Mouse (Mus musculus): ENCODE measurements around the gene Mrgprg.

Mrgprg gene

DNA sequence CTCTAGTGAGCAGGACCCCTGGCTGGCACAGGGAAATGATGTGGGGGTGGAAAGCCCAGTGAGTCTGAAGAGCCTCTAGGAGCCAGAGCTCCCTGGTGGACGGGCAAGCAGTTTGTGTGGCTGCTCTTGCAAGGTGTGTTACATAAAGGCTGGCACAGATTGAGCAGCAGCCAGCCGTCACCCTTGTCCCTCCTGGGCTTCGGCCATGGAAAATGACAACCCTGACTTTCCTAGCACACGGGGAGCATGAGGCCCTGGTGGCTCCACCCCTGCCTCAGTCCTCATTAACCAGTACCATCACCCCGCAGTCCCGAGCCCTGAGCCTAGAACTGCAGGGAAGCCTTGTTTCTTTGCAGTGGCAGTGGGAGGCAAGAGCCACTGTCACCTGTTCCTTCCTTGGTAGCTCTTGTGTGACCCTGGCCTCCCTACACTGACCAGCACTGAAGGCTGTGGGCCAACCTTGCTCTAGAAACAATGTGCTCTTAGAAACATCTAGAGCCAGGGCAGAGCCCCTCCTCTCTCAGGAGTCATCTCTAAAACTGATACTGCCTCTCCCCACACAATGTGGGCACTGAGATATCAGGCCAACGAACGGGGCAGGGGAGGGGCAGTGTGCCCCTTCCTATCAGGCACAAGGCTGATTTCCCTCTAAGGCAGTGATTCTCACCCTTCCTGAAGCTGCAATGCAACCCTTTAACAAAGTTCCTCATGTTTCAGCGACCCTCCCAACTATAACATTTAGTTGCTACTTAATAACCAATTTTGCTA lies 11.3 kb downstream of the Mrgprg start:
- 75% methylated on average over 9 of the region's 9 CpGs for WGBS

GRCm38 (mm10) chr7:143753990-143754715 lies 12.6 kb downstream of the Mrgprg start:
- 62% methylated on average over 5 of the region's 5 CpGs for WGBS

DNA sequence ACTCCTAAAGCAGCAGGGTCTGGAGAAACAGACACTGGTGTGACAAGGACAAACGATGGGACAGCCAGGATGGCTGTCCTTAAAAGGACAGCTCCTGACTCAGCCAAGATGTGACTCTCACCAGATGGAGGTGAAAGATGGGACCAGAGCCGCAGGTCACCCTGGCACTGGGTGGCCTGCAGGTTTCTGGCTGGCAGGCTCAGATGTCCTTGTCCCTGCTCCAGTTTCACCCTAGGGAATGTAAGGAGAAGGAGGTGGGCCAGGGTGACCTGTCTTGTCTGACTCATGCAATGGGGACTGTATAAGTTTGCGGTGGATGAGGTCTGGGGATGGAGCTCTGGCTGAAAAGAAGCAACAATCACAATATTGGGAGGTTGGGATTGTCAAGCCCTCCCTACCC lies 14.2 kb downstream of the Mrgprg start:
- 87% methylated on average over 3 of the region's 3 CpGs for WGBS

DNA sequence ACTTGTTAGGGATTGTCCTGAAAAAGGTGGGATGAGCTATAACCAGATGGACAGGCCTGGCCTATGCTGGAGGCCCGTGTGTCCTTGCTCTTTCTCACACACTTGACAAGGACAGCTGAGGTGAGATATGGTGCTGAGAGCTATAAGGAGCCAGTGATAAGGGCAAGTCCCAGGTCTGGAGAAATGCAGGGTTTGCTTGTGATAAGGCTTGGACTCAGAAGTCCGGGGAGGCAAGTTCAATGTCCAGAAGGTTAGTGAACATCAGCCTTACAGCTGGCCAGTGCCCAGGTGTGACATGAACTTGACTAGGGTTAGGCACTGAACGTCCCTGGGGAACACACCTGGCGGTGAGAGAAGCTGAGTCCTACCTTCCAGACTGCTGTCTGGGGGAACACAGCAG lies 14.7 kb downstream of the Mrgprg start:
- 80% methylated on average over 4 of the region's 4 CpGs for WGBS

- WGBS: 79% methylated on average over 1 of the region's 1 CpGs
Measured at GRCm38 (mm10) chr7:143751380-143751779, 15.4 kb downstream of the Mrgprg start.

DNA sequence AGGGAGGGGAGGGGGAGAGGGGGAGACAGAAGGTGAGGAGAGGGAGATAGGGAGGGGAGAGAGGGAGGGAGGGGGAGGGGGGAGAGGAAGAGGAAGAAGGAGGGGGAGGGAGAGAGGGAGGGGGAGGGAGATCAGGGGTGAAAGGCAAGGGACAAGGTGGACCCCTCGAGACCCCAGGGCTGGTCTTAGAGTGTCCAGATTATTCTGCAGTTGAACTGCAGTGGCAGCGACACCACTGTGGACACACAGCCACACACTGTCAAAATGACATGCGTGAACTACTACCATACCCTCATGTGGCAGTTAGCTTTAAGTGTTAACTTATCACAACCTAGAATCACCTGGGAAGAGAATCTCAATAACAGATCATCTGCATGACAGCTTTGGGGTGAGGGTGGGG lies 17.7 kb downstream of the Mrgprg start:
- 76% methylated on average over 3 of the region's 3 CpGs for WGBS

- WGBS: 3% methylated on average over 16 of the region's 16 CpGs
Measured at GRCm38 (mm10) chr7:143748041-143748868, 18.5 kb downstream of the Mrgprg start.

GRCm38 (mm10) chr7:143740653-143741052 lies 26.1 kb downstream of the Mrgprg start:
- WGBS: 32% methylated on average over 2 of the region's 2 CpGs

- WGBS: 4% methylated on average over 38 of the region's 38 CpGs
Measured at GRCm38 (mm10) chr7:143739511-143740461, 27.0 kb downstream of the Mrgprg start.

- 28% methylated on average over 5 of the region's 5 CpGs for WGBS
Measured at GRCm38 (mm10) chr7:143738601-143739006, 28.2 kb downstream of the Mrgprg start.

DNA sequence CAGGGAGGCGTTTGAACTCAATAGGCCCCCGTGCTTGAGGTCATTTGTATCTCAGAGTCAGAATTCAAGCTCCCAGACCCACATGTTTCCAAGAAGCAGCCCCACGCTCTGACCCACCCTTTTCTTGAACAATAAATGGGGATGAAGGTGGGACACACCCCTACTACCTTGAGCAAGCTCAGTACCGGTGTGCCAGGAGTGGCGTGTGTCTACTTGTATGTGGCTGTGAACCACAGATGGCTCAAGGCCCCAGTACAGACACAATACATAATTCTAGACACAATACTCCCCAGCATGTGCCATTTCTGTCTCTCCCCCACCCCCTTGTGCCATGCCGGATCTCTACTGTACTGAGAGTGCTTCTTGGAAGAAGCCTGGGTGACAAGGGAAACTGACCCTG lies 28.6 kb downstream of the Mrgprg start:
- WGBS: 62% methylated on average over 6 of the region's 6 CpGs

GRCm38 (mm10) chr7:143733746-143734145 lies 33.0 kb downstream of the Mrgprg start:
- 66% methylated on average over 4 of the region's 4 CpGs for WGBS

DNA sequence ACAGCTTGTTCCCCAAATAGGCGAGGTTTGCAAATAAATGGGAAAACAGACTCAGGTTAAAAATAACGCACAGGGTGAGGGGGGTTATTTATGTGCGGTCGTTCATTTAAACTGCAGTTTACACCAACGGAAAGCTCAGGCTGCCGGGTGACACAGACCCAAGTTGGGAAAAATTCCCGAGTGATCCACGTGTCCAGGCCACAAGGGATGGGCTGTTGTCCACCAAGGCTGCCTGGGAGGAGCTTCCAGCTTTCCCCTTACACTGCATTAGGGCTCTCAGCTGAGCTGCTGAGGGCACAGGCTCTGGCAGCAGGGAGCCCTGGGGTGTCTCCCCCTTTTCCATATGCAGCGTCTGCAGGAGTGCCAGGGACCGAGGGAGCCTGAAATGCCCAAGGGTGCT lies 36.9 kb downstream of the Mrgprg start:
- WGBS: 75% methylated on average over 10 of the region's 10 CpGs

GRCm38 (mm10) chr7:143726396-143726795 lies 40.4 kb downstream of the Mrgprg start:
- 77% methylated on average over 4 of the region's 4 CpGs for WGBS

GRCm38 (mm10) chr7:143723841-143724240 lies 43.0 kb downstream of the Mrgprg start:
- 92% methylated on average over 4 of the region's 4 CpGs for WGBS

DNA sequence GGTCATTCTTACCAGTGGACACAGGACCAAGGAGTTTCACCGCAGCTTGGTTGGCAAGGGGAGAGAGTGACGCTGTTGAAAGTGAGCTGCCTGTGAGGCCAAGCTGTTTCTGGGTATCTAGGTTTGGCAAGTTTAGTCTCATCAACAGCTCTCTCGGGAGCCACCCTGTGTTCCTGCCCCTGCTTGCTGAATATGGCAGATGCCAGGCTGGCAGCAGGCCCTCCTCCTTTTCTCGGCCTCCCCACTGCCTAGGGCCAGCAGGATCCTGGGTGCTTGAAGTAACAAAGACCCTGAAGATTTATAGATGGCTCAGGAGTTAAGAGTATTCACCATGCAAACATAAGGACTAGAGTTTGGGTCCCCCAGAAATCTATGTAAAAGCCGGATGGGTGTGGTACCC lies 44.1 kb downstream of the Mrgprg start:
- 52% methylated on average over 5 of the region's 5 CpGs for WGBS

DNA sequence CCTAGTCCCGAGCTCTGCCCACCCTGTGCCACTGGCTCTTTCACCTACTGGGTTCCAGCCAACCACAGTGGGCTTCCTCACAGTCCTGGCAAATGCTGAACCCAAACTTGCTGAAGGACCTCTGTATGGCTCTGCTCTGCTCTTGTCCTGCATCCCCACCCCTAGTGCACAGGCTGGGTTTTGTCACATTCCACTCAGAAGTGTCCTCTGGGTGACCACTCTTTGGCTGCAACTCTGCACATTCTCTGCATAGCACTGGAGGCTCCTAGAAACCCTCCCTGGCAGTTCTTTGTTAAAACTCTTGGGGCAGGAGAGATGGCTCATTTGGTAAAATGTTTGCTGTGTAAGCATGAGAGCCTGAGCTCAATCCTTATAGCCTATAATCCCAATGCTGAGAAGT lies 49.0 kb downstream of the Mrgprg start:
- 88% methylated on average over 1 of the region's 1 CpGs for WGBS

Data from cerebral cortex, adult 2 months (tissue).